Mouse (Mus musculus) stomach, postnatal 0 days (tissue): ENCODE measurements around the gene Srm. TPM values are rescaled to one million over a fixed set of nuclear protein-coding genes. Genes with fewer than 3 reads are reported as not detected.

Experiments
- ATAC-seq: fragments of 200-750 bp; cut with Nextera tagmentation; 2 replicates; pipeline ENCODE4 v1.8.0; 2017; ENCODE audit not compliant: low FRiP score, low TSS enrichment
- DNase-seq: peaks from one replicate; pipeline ENCODE4 v3.0.0-alpha.2; 2016; ENCODE audit warnings: low spot score
- H3K27ac ChIP-seq: fragments of 300-500 bp; sonication (generic); replicated peaks from 2 replicates; pipeline ENCODE4 v1.5.1; 2014; ENCODE audit warnings: mild to moderate bottlenecking, control low read depth
- H3K27me3 ChIP-seq: fragments of 300-500 bp; sonication (generic); 2 replicates; pipeline ENCODE4 v1.6.1; 2014; ENCODE audit warnings: low read length; ENCODE audit not compliant: control insufficient read depth, insufficient read depth
- H3K36me3 ChIP-seq: fragments of 300-500 bp; sonication (generic); 2 replicates; pipeline ENCODE4 v1.6.1; 2014; ENCODE audit warnings: low read length, mixed read lengths; ENCODE audit not compliant: control insufficient read depth, insufficient read depth
- H3K4me1 ChIP-seq: fragments of 300-500 bp; sonication (generic); replicated peaks from 2 replicates; pipeline ENCODE4 v1.6.1; 2014; ENCODE audit warnings: antibody characterized with exemption; ENCODE audit not compliant: control insufficient read depth, insufficient read depth
- H3K4me2 ChIP-seq: fragments of 300-500 bp; sonication (generic); replicated peaks from 2 replicates; pipeline ENCODE4 v1.6.1; 2014; ENCODE audit warnings: low read depth, mild to moderate bottlenecking, control low read depth, moderate library complexity
- H3K4me3 ChIP-seq: fragments of 300-500 bp; sonication (generic); 2 replicates; pipeline ENCODE4 v1.5.1; 2014; ENCODE audit warnings: low read depth, low read length, control low read depth
- H3K9ac ChIP-seq: fragments of 300-500 bp; sonication (generic); 2 replicates; pipeline ENCODE4 v1.6.1; 2014; ENCODE audit warnings: mild to moderate bottlenecking, low read length, control low read depth, mixed read lengths
- H3K9me3 ChIP-seq: fragments of 300-500 bp; sonication (generic); 2 replicates; pipeline ENCODE4 v1.6.1; 2016; ENCODE audit warnings: low read length; ENCODE audit not compliant: control insufficient read depth
- CTCF ChIP-seq: IDR thresholded peaks from 2 replicates; pipeline ENCODE4 v1.5.1; 2016; ENCODE audit warnings: antibody characterized with exemption, low read depth, mild to moderate bottlenecking, moderate library complexity
- EP300 ChIP-seq: optimal IDR thresholded peaks from 2 replicates; pipeline ENCODE3; 2016; ENCODE audit warnings: antibody characterized with exemption
- WGBS: fragments of 180-500 bp; shearing (Covaris S2); extraction: QIAGEN DNeasy Blood & Tissue Kit; methylation state at CpG from one replicate; pipeline ENCODE4 v1.1.7; 2014; 5-methylcytosine and 5-hydroxymethylcytosine counted together
- polyA plus RNA-seq: library from polyadenylated mRNA; unstranded; fragments of >200 nt; fragmentation: Nextera tagmentation; extraction: Ambion mirVana; gene quantifications from 2 replicates; pipeline ENCODE4 v1.2.1, GENCODE M21; 2015

The Srm gene
- polyA plus RNA-seq, 1 experiment from 2014 or later, result 113 TPM

GRCm38 (mm10) chr4:148593996-148594395, 2.7 kb downstream of the Srm start:
- H3K4me2 ChIP-seq, result no peak overlapping the region
- WGBS, result 92% methylated on average over 11 of the region's 11 CpGs
- DNase-seq, result no peak
- peaks cover 22% of the 10 kb centered on the region for H3K36me3 ChIP-seq
- no peaks in the 10 kb centered on the region for H3K27me3 ChIP-seq
- H3K4me3 ChIP-seq, result no peak overlapping the region
- ATAC-seq, result no peak
- no peak overlapping the region for H3K9ac ChIP-seq
- TF ChIP-seq CTCF (no peak), EP300 (no peak)
- 0 out of 2 replicates have a peak, but pooled peaks cover 4% of the 10 kb centered on the region for H3K4me1 ChIP-seq
- no peaks in the 10 kb centered on the region for H3K9me3 ChIP-seq
- no peak overlapping the region for H3K27ac ChIP-seq

GRCm38 (mm10) chr4:148595916-148596315, 4.6 kb downstream of the Srm start:
- TF ChIP-seq EP300 (no peak), CTCF (no peak)
- ATAC-seq, result no peak
- H3K4me1 ChIP-seq, result 0 out of 2 replicates have a peak, but pooled peaks cover 4% of the 10 kb centered on the region
- 75% methylated on average over 6 of the region's 6 CpGs for WGBS
- no peaks in the 10 kb centered on the region for H3K9me3 ChIP-seq
- H3K36me3 ChIP-seq, result peaks cover 22% of the 10 kb centered on the region
- H3K27me3 ChIP-seq, result no peaks in the 10 kb centered on the region
- H3K9ac ChIP-seq, result no peak overlapping the region
- H3K4me2 ChIP-seq, result no peak overlapping the region
- H3K27ac ChIP-seq, result no peak overlapping the region
- no peak for DNase-seq
- no peak overlapping the region for H3K4me3 ChIP-seq

- Histone ChIP-seq H3K4me1 (0 out of 2 replicates have a peak, but pooled peaks cover 4% of the 10 kb centered on the region), H3K9ac (no peak overlapping the region), H3K27me3 (no peaks in the 10 kb centered on the region), H3K9me3 (no peaks in the 10 kb centered on the region), H3K4me3 (no peak overlapping the region), H3K36me3 (peaks cover 22% of the 10 kb centered on the region), H3K4me2 (no peak overlapping the region), H3K27ac (no peak overlapping the region)
- ATAC-seq, result no peak
- 99% methylated on average over 3 of the region's 3 CpGs for WGBS
- no peak for TF ChIP-seq EP300
- no peak for TF ChIP-seq CTCF
- no peak for DNase-seq
Measured at GRCm38 (mm10) chr4:148596731-148597130, 5.4 kb downstream of the Srm start.

GRCm38 (mm10) chr4:148598826-148599225, 7.5 kb downstream of the Srm start:
- Histone ChIP-seq H3K4me1 (no peaks in the 10 kb centered on the region), H3K27ac (no peak overlapping the region), H3K27me3 (no peaks in the 10 kb centered on the region), H3K4me3 (no peak overlapping the region), H3K36me3 (peaks cover 16% of the 10 kb centered on the region), H3K9me3 (no peaks in the 10 kb centered on the region), H3K9ac (no peak overlapping the region), H3K4me2 (no peak overlapping the region)
- TF ChIP-seq EP300 (no peak), CTCF (no peak)
- 94% methylated on average over 12 of the region's 12 CpGs for WGBS
- ATAC-seq (no peak), DNase-seq (no peak)

GRCm38 (mm10) chr4:148600316-148600715, 9.0 kb downstream of the Srm start:
- no peaks in the 10 kb centered on the region for H3K4me1 ChIP-seq
- peaks cover 6% of the 10 kb centered on the region; the same call in 1 of the 2 replicates for H3K36me3 ChIP-seq
- no peaks in the 10 kb centered on the region for H3K27me3 ChIP-seq
- no peak overlapping the region for H3K4me2 ChIP-seq
- WGBS, result 82% methylated on average over 4 of the region's 4 CpGs
- H3K9me3 ChIP-seq, result no peaks in the 10 kb centered on the region
- no peak overlapping the region for H3K4me3 ChIP-seq
- TF ChIP-seq CTCF, result no peak
- TF ChIP-seq EP300, result no peak
- H3K27ac ChIP-seq, result no peak overlapping the region
- H3K9ac ChIP-seq, result no peak overlapping the region
- ATAC-seq (no peak), DNase-seq (no peak)

GRCm38 (mm10) chr4:148601871-148602270, 10.6 kb downstream of the Srm start:
- DNase-seq (no peak), ATAC-seq (no peak)
- H3K27ac ChIP-seq, result no peak overlapping the region
- no peak overlapping the region for H3K4me2 ChIP-seq
- no peak overlapping the region for H3K4me3 ChIP-seq
- H3K27me3 ChIP-seq, result no peaks in the 10 kb centered on the region
- TF ChIP-seq CTCF (no peak), EP300 (no peak)
- 75% methylated on average over 4 of the region's 4 CpGs for WGBS
- H3K36me3 ChIP-seq, result no peaks in the 10 kb centered on the region; the same call in 1 of the 2 replicates
- H3K9me3 ChIP-seq, result no peaks in the 10 kb centered on the region
- no peaks in the 10 kb centered on the region for H3K4me1 ChIP-seq
- no peak overlapping the region for H3K9ac ChIP-seq
